Comparison of ENCODE assay signal across 8 mouse cellular contexts in the genomic region with DNA sequence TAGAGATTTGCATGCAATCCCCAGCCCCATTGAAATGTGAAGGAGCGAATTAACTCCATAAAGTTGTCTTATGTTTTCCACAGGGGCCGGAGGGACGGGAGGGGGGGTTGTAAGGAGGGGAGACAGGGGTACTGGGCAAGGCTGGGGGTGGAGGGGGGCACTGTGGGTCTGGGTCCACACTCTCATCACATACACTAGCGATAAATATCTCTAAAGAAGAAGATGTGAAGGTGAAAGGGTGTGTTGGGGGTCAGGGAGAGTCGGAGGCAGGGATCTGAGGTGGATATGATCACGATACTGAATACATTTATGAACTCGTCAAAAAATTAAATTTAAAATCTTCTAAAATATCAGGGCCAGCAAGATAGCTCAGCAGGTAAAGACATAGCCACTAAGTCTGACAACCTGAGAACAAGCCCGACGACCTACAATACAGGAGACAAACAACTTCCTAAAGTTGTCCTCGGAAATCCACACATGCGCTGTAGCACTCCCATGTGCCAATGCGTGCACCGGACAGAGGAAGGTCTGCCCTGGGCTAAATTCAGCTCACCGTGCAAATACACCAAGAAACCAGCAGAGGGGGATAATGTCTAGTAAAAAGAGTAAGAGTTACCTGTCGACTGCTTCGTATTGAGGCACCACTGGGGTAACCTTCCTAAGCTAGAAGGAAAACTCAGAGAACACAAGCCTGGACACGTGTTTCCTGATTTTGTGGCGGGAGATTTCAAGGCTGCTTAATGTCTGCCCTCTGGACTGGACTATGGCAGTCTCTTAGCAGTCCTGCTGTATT.
A peak's percentile ranks its signal among the peaks of the same experiment; 100 is the strongest.
DNase-seq lines count a peak whose midpoint lies in the region; ATAC-seq and TF ChIP-seq lines count a peak whose summit lies in the region.

No protein-coding gene starts in this region.

- H3K27ac ChIP-seq in CH12.LX (ENCODE audit: insufficient read depth, low read depth) = no peak overlapping the region
- H3K27ac ChIP-seq in forebrain, embryonic 12.5 days = no peak overlapping the region
- peak overlapping the region; percentile 91 for H3K27ac ChIP-seq in heart, postnatal 0 days (ENCODE audit: low read depth)
- no peak overlapping the region for H3K27ac ChIP-seq in liver, embryonic 16.5 days (ENCODE audit: low read length)
- no peak overlapping the region for H3K27ac ChIP-seq in neural tube, embryonic 13.5 days (replicated peaks)
- H3K27ac ChIP-seq in testis, adult 2 months (ENCODE audit: control insufficient read depth, insufficient read depth, low read depth, low read length) = no peak overlapping the region

- DNase-seq in CH12.LX (ENCODE audit: extremely low read depth) = peak; percentile 93
- peak; percentile 75 for DNase-seq in c-Kit-positive CD71-negative TER-119-negative erythroid progenitor cells, embryonic 14.5 days (ENCODE audit: low read depth)
- peak; percentile 95 for DNase-seq in heart, postnatal 0 days (ENCODE audit: low spot score)
- peak; percentile 73 to 82 for DNase-seq in kidney, postnatal 4 days

- dilution Hi-C loops in CH12.LX (cut with MboI; ENCODE audit: extremely low pct_ligation_motif_present, extremely low pct_unique_long_range_greater_than_20kb, low sequenced_read_pairs) = no loop called here

- TF ChIP-seq CTCF in CH12.LX (conservative IDR thresholded peaks at IDR 0.05 in 1 of 2, IDR thresholded peaks at IDR 0.05 in 1 of 2; ENCODE audit: low read depth in 2 of 2, low read length in 2 of 2) = peak; percentile 69 to 98
- peak; percentile 85 for TF ChIP-seq CTCF in heart, postnatal 0 days (IDR thresholded peaks at IDR 0.05; ENCODE audit: low read depth)
- peak; percentile 43; the same call in 1 of the 2 replicates for TF ChIP-seq CTCF in testis, adult 2 months (IDR thresholded peaks at IDR 0.05; ENCODE audit: control insufficient read depth, insufficient read depth, insufficient replicate concordance, low read depth, low read length)

- H3K4me1 ChIP-seq in CH12.LX (ENCODE audit: control insufficient read depth in 1 of 2, insufficient read depth in 2 of 2) = peaks cover 7 to 15% of the 10 kb centered on the region in 2 experiments
- peaks cover 5% of the 10 kb centered on the region for H3K4me1 ChIP-seq in forebrain, embryonic 12.5 days
- peaks cover 9% of the 10 kb centered on the region; the same call in 1 of the 2 replicates for H3K4me1 ChIP-seq in heart, postnatal 0 days (ENCODE audit: control insufficient read depth, insufficient read depth)
- no peaks in the 10 kb centered on the region for H3K4me1 ChIP-seq in liver, embryonic 16.5 days (ENCODE audit: control insufficient read depth, low read depth, low read length)
- peaks cover 8% of the 10 kb centered on the region; the same call in 1 of the 2 replicates for H3K4me1 ChIP-seq in neural tube, embryonic 13.5 days (replicated peaks)
- peaks cover 2% of the 10 kb centered on the region; the same call in 1 of the 2 replicates for H3K4me1 ChIP-seq in testis, adult 2 months (ENCODE audit: control insufficient read depth, insufficient read depth, low read length)

- 0 out of 2 replicates have a peak, but pooled peaks have one; percentile 30 for TF ChIP-seq EP300 in CH12.LX (IDR thresholded peaks at IDR 0.05; ENCODE audit: low read length)
- no peak for TF ChIP-seq EP300 in heart, postnatal 0 days (IDR thresholded peaks at IDR 0.05; ENCODE audit: low read depth)

- H3K79me2 ChIP-seq in CH12.LX (replicated peaks; ENCODE audit: control insufficient read depth, extremely low read depth, insufficient read depth, poor library complexity, severe bottlenecking) = no peaks in the 10 kb centered on the region

- 5% methylated on average over 18 of the region's 18 CpGs for WGBS in forebrain, embryonic 12.5 days
- 3% methylated on average over 18 of the region's 18 CpGs for WGBS in heart, postnatal 0 days
- 3% methylated on average over 18 of the region's 18 CpGs for WGBS in liver, embryonic 16.5 days (ENCODE audit: insufficient replicate concordance)
- WGBS in neural tube, embryonic 13.5 days = 5% methylated on average over 18 of the region's 18 CpGs

- peak overlapping the region; percentile 26 to 54 (median 44) for H3K4me3 ChIP-seq in CH12.LX (replicated peaks in 1 of 3; ENCODE audit: low read depth in 2 of 3, low read length in 2 of 3, poor library complexity in 1 of 3)
- H3K4me3 ChIP-seq in forebrain, embryonic 12.5 days (replicated peaks) = peak overlapping the region; percentile 38
- peak overlapping the region; percentile 41 for H3K4me3 ChIP-seq in heart, postnatal 0 days (ENCODE audit: low read depth, low read length)
- peak overlapping the region; percentile 37 for H3K4me3 ChIP-seq in liver, embryonic 16.5 days (ENCODE audit: low read depth, low read length)
- H3K4me3 ChIP-seq in neural tube, embryonic 13.5 days = peak overlapping the region; percentile 30
- peak overlapping the region; percentile 62; the same call in 1 of the 2 replicates for H3K4me3 ChIP-seq in testis, adult 2 months (ENCODE audit: control insufficient read depth, low read depth, low read length)

- peak; percentile 71 for TF ChIP-seq POLR2A in CH12.LX (IDR thresholded peaks at IDR 0.05; ENCODE audit: low read depth, low read length)
- peak; percentile 14; the same call in 1 of the 2 replicates for TF ChIP-seq POLR2A in testis, adult 2 months (IDR thresholded peaks at IDR 0.05; ENCODE audit: control insufficient read depth, low read depth, low read length)

- no peaks in the 10 kb centered on the region for H3K27me3 ChIP-seq in CH12.LX (replicated peaks)
- H3K27me3 ChIP-seq in forebrain, embryonic 12.5 days = peaks cover 8% of the 10 kb centered on the region; the same call in 1 of the 2 replicates
- H3K27me3 ChIP-seq in heart, postnatal 0 days (ENCODE audit: control insufficient read depth, insufficient read depth, low read length) = no peaks in the 10 kb centered on the region
- no peaks in the 10 kb centered on the region for H3K27me3 ChIP-seq in liver, embryonic 16.5 days (ENCODE audit: control insufficient read depth, insufficient read depth, low read depth, low read length)
- no peaks in the 10 kb centered on the region for H3K27me3 ChIP-seq in neural tube, embryonic 13.5 days
- H3K27me3 ChIP-seq in testis, adult 2 months (ENCODE audit: control insufficient read depth, insufficient read depth, low read length) = no peaks in the 10 kb centered on the region

- TF ChIP-seq RAD21 in CH12.LX (IDR thresholded peaks at IDR 0.05; ENCODE audit: low read depth, low read length) = no peak; the same call in none of the 2 replicates

- no peaks in the 10 kb centered on the region for H3K36me3 ChIP-seq in CH12.LX (replicated peaks in 1 of 2; ENCODE audit: control insufficient read depth in 1 of 2, insufficient read depth in 1 of 2, low read length in 1 of 2)
- no peaks in the 10 kb centered on the region for H3K36me3 ChIP-seq in forebrain, embryonic 12.5 days (replicated peaks)
- H3K36me3 ChIP-seq in heart, postnatal 0 days (replicated peaks; ENCODE audit: control insufficient read depth, insufficient read depth, low read length) = no peaks in the 10 kb centered on the region
- H3K36me3 ChIP-seq in liver, embryonic 16.5 days (ENCODE audit: control insufficient read depth, insufficient read depth) = no peaks in the 10 kb centered on the region
- H3K36me3 ChIP-seq in neural tube, embryonic 13.5 days = no peaks in the 10 kb centered on the region
- H3K36me3 ChIP-seq in testis, adult 2 months (ENCODE audit: control insufficient read depth, insufficient read depth, low read length) = no peaks in the 10 kb centered on the region

- peak overlapping the region; percentile 73 for H3K9ac ChIP-seq in CH12.LX (ENCODE audit: insufficient read depth, low read depth)
- peak overlapping the region; percentile 47; the same call in 1 of the 2 replicates for H3K9ac ChIP-seq in forebrain, embryonic 12.5 days
- H3K9ac ChIP-seq in heart, postnatal 0 days (replicated peaks; ENCODE audit: low read depth, low read length) = peak overlapping the region; percentile 52
- peak overlapping the region; percentile 30 for H3K9ac ChIP-seq in liver, embryonic 16.5 days (ENCODE audit: low read depth, low read length)
- H3K9ac ChIP-seq in neural tube, embryonic 13.5 days = peak overlapping the region; percentile 41; the same call in 1 of the 2 replicates

- in situ Hi-C loops in CH12.LX (cut with MboI; ENCODE audit: low pct_ligation_motif_present, low pct_unique_long_range_greater_than_20kb, low sequenced_read_pairs) = loop anchor here (10.0 kb wide), 3 partner anchors 123 to 303 kb away; a partner anchor contains a TSS

- peak overlapping the region; percentile 93 for H3K4me2 ChIP-seq in CH12.LX (ENCODE audit: insufficient read depth, low read depth, poor library complexity, severe bottlenecking)
- peak overlapping the region; percentile 59 for H3K4me2 ChIP-seq in forebrain, embryonic 12.5 days
- H3K4me2 ChIP-seq in heart, postnatal 0 days (ENCODE audit: low read depth, low read length) = peak overlapping the region; percentile 61
- peak overlapping the region; percentile 63 for H3K4me2 ChIP-seq in liver, embryonic 16.5 days (ENCODE audit: low read depth, low read length)
- peak overlapping the region; percentile 56 for H3K4me2 ChIP-seq in neural tube, embryonic 13.5 days

- H3K9me3 ChIP-seq in CH12.LX (replicated peaks; ENCODE audit: low read length) = no peaks in the 10 kb centered on the region
- H3K9me3 ChIP-seq in forebrain, embryonic 12.5 days = no peaks in the 10 kb centered on the region
- no peaks in the 10 kb centered on the region for H3K9me3 ChIP-seq in heart, postnatal 0 days (replicated peaks; ENCODE audit: control insufficient read depth, low read length)
- H3K9me3 ChIP-seq in liver, embryonic 16.5 days (replicated peaks; ENCODE audit: control insufficient read depth, low read length) = no peaks in the 10 kb centered on the region
- no peaks in the 10 kb centered on the region for H3K9me3 ChIP-seq in neural tube, embryonic 13.5 days

- peak; percentile 94 for ATAC-seq in forebrain, embryonic 12.5 days (ENCODE audit: low FRiP score)
- ATAC-seq in heart, postnatal 0 days (ENCODE audit: insufficient read depth, low read depth) = peak; percentile 90
- ATAC-seq in liver, embryonic 16.5 days (ENCODE audit: low read depth) = peak; percentile 83
- ATAC-seq in neural tube, embryonic 13.5 days (ENCODE audit: low read depth) = peak; percentile 96

TF ChIP-seq in CH12.LX, 34 proteins besides CTCF, POLR2A, EP300 and RAD21 (continues in another document):
- peak; percentile 50 for TF ChIP-seq HCFC1 (IDR thresholded peaks at IDR 0.05; ENCODE audit: low read depth, low read length)
- TF ChIP-seq ZMIZ1 (IDR thresholded peaks at IDR 0.05; ENCODE audit: low read depth, low read length) = peak; percentile 69; the same call in 1 of the 2 replicates
- TF ChIP-seq MXI1 (IDR thresholded peaks at IDR 0.05; ENCODE audit: low read depth, low read length) = peak; percentile 82
- no peak; the same call in 1 of the 2 replicates for TF ChIP-seq MAZ (IDR thresholded peaks at IDR 0.05; ENCODE audit: low read depth, low read length)
- peak; percentile 7; the same call in 1 of the 2 replicates for TF ChIP-seq USF2 (conservative IDR thresholded peaks at IDR 0.05; ENCODE audit: low read depth, low read length)
- TF ChIP-seq JUND (conservative IDR thresholded peaks at IDR 0.05; ENCODE audit: low read depth, low read length) = peak; percentile 57
- TF ChIP-seq CHD2 (IDR thresholded peaks at IDR 0.05; ENCODE audit: low read length) = no peak
- TF ChIP-seq POLR2AphosphoS2 (IDR thresholded peaks at IDR 0.05; ENCODE audit: low read depth, low read length) = no peak
- TF ChIP-seq NELFE (IDR thresholded peaks at IDR 0.05; ENCODE audit: low read depth, low read length) = peak; percentile 82
